Mouse (Mus musculus): ENCODE measurements at regions not wholly inside any gene's neighbourhood (a gene's known extent, or its start where the extent isn't known, plus 50 kb on each side); places are given as distances from the start of the nearest gene placed in this dataset.
A peak's percentile ranks its signal among the peaks of the same experiment; 100 is the strongest.
"Not testable (repeated sequence)": the region's sequence is repeated elsewhere in the genome, so short reads cannot be mapped to it uniquely, and the experiment has no call there.

DNA sequence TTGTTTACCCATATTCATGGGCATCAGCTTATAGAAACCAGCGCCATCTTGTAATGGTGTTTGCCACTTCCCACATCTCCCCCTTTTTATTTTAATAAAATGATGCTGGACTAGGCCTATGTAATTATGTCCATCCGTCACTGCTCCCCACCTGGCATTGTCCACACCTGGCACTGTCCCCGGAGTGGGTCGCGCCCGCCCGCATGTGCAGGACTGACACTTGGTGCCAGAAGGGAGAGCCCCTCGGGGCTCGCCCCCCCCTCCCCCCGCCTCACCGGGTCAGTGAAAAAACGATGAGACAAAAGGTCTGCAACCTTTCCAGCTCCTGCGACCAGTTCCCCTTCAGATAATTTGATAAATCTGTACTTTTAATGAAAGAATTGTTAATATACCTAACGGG lies 450.8 kb upstream of the Epha6 start:
- not testable (repeated sequence) for DNase-seq (ENCODE audit: inconsistent ontology term)

GRCm38 (mm10) chr16:61041140-61041586 lies 435.8 kb upstream of the Epha6 start:
- DNase-seq (ENCODE audit: inconsistent ontology term): peak; percentile 89
